Comparison of ENCODE assay signal across 8 mouse cellular contexts in the genomic region with DNA sequence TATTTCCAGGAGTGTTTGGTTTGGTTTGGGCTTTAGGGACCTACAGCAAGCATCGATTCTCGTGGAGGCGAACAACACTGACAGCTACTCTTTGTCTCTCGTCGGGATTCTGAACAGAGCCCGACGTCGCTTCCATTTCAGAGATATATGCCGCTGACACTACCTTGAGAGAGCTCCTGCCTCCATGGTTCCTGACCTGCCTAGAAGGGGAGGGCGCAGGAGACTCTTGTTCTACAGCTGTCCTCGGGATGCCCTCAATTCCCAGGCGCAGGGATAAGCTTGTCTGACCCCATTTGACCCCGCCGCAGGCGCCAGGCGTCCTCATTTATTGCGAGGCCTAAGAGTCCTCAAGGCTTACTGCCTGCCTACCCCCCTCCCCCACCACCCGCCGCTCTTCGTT.
DNase-seq lines count a peak whose midpoint lies in the region; ATAC-seq lines count a peak whose summit lies in the region.

No protein-coding gene starts in this region.

- 2% methylated on average over 20 of the region's 20 CpGs for WGBS in heart, embryonic 10.5 days
- WGBS in kidney, embryonic 15.5 days, result 3% methylated on average over 20 of the region's 20 CpGs

- H3K27me3 ChIP-seq in heart, embryonic 10.5 days (ENCODE audit: insufficient read depth, poor library complexity, severe bottlenecking), result peaks cover 4% of the 10 kb centered on the region; the same call in 1 of the 2 replicates
- H3K27me3 ChIP-seq in kidney, embryonic 15.5 days, result no peaks in the 10 kb centered on the region

- DNase-seq in ovary, postnatal 36 days (ENCODE audit: low spot score), result peak; percentile 45
- DNase-seq in ovary, postnatal 10 days (ENCODE audit: low spot score), result no peak
- peak; percentile 80 for DNase-seq in embryo, embryonic 10 days (ENCODE audit: low spot score)
- no peak for DNase-seq in heart, embryonic 10.5 days (ENCODE audit: low spot score)
- DNase-seq in lung, postnatal 4 days, result peak; percentile 40 to 47
- peak; percentile 63 for DNase-seq in testis, postnatal 10 days (ENCODE audit: low spot score)
- no peak for DNase-seq in left cerebral cortex, adult 18-20 months (ENCODE audit: low spot score in 2 of 2)

- H3K4me2 ChIP-seq in kidney, embryonic 15.5 days, result peak overlapping the region; percentile 64

- H3K9ac ChIP-seq in kidney, embryonic 15.5 days, result 0 out of 2 replicates have a peak overlapping the region, but pooled peaks have one; percentile 14

- no peaks in the 10 kb centered on the region for H3K9me3 ChIP-seq in heart, embryonic 10.5 days
- H3K9me3 ChIP-seq in kidney, embryonic 15.5 days (replicated peaks), result no peaks in the 10 kb centered on the region

- H3K4me3 ChIP-seq in heart, embryonic 10.5 days, result peak overlapping the region; percentile 51
- H3K4me3 ChIP-seq in kidney, embryonic 15.5 days (replicated peaks), result peak overlapping the region; percentile 33

- peak; percentile 1; the same call in 1 of the 2 replicates for ATAC-seq in kidney, embryonic 15.5 days (replicated peaks; ENCODE audit: low FRiP score)

- H3K27ac ChIP-seq in heart, embryonic 10.5 days, result peak overlapping the region; percentile 90
- H3K27ac ChIP-seq in kidney, embryonic 15.5 days, result peak overlapping the region; percentile 78

- H3K36me3 ChIP-seq in heart, embryonic 10.5 days, result no peaks in the 10 kb centered on the region
- H3K36me3 ChIP-seq in kidney, embryonic 15.5 days, result no peaks in the 10 kb centered on the region

- H3K4me1 ChIP-seq in heart, embryonic 10.5 days, result peaks cover 24% of the 10 kb centered on the region
- H3K4me1 ChIP-seq in kidney, embryonic 15.5 days, result peaks cover 51% of the 10 kb centered on the region

Comparison
In these comparisons a context has a peak if more than half of its experiments do, and no peak if none do; other contexts are left out.
1. DNase-seq: peak in ovary, postnatal 36 days (single experiment), embryo, embryonic 10 days (single experiment), lung, postnatal 4 days (2 of 2) and testis, postnatal 10 days (single experiment); none in ovary, postnatal 10 days (single experiment), heart, embryonic 10.5 days (single experiment) and left cerebral cortex, adult 18-20 months (0 of 2).